Mouse (Mus musculus) hindbrain, embryonic 14.5 days (tissue): ENCODE data around the gene Rnd3. TPM values are rescaled to one million over a fixed set of nuclear protein-coding genes. Genes with fewer than 3 reads are reported as not detected.

Experiments used
- ATAC-seq: fragments of 200-750 bp; cut with Nextera tagmentation; 2 replicates; pipeline ENCODE4 v1.8.0; 2017; ENCODE audit warnings: moderate number of reproducible peaks, mild to moderate bottlenecking, moderate TSS enrichment, moderate library complexity; ENCODE audit not compliant: low FRiP score
- DNase-seq: peaks from one replicate; pipeline ENCODE4 v3.0.0-alpha.2; 2015; ENCODE audit warnings: low spot score
- H3K27ac ChIP-seq: fragments of 300-500 bp; sonication (generic); 2 replicates; pipeline ENCODE4 v1.5.1; 2014; ENCODE audit warnings: mild to moderate bottlenecking, moderate library complexity
- H3K27me3 ChIP-seq: fragments of 300-500 bp; sonication (generic); 2 replicates; pipeline ENCODE4 v1.6.1; 2014; ENCODE audit warnings: mild to moderate bottlenecking, low read length, mixed read lengths; ENCODE audit not compliant: control insufficient read depth, insufficient read depth
- H3K36me3 ChIP-seq: fragments of 300-500 bp; sonication (generic); replicated peaks from 2 replicates; pipeline ENCODE4 v1.6.1; 2014; ENCODE audit not compliant: control insufficient read depth, insufficient read depth
- H3K4me1 ChIP-seq: fragments of 300-500 bp; sonication (generic); replicated peaks from 2 replicates; pipeline ENCODE4 v1.6.1; 2014; ENCODE audit warnings: antibody characterized with exemption, low read length, mixed read lengths; ENCODE audit not compliant: control insufficient read depth, insufficient read depth
- H3K4me2 ChIP-seq: fragments of 300-500 bp; sonication (generic); replicated peaks from 2 replicates; pipeline ENCODE4 v1.6.1; 2014; ENCODE audit warnings: mild to moderate bottlenecking, moderate library complexity
- H3K4me3 ChIP-seq: fragments of 300-500 bp; sonication (generic); replicated peaks from 2 replicates; pipeline ENCODE4 v1.5.1; 2014; ENCODE audit warnings: mild to moderate bottlenecking, low read length
- H3K9ac ChIP-seq: fragments of 300-500 bp; sonication (generic); 2 replicates; pipeline ENCODE4 v1.6.1; 2014
- H3K9me3 ChIP-seq: fragments of 300-500 bp; sonication (generic); 2 replicates; pipeline ENCODE4 v1.6.1; 2016; ENCODE audit warnings: low read length; ENCODE audit not compliant: control insufficient read depth
- whole genome bisulfite sequencing: fragments of 180-500 bp; shearing (Covaris S2); extraction: QIAGEN DNeasy Blood & Tissue Kit; methylation state at CpG from one replicate; pipeline ENCODE4 v1.1.7; 2014; 5-methylcytosine and 5-hydroxymethylcytosine counted together
- polyA plus RNA-seq: library from polyadenylated mRNA; unstranded; fragments of >200 nt; fragmentation: Nextera tagmentation; extraction: Ambion mirVana; gene quantifications from 2 replicates; pipeline ENCODE4 v1.2.1, GENCODE M21; 2014

Gene Rnd3
- 125 and 150 TPM in 2 replicates for polyA plus RNA-seq

DNA sequence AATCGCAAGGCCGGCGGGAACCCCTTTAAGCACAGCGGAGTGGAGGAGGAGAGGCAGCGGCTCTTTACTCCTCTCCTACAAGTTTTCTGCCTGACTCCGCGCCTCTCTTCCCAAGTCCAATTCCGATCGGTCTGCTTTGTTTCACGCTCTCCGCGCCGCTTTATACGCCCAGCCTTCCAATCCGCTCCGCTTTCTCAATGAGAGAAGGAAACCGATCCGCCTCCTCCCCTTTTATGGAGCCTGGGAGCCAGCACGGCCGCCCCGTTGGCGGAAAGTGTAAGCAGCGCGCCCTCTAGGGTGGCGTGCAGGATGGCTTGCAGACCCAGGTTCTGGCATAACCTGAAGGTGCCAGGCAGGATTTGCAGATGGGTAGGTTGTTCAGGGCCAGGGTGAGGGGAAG, at the start of gene Rnd3:
Gene Rnd3 (minus strand): TSS at position 137 of the 400 bp plus-strand sequence.
- WGBS, result under 1% methylated on average over 25 of the region's 25 CpGs
- Histone ChIP-seq H3K36me3 (no peaks in the 10 kb centered on the region), H3K4me3 (peak within 1 kb of the TSS; percentile 92), H3K4me2 (peak within 1 kb of the TSS; percentile 78), H3K9me3 (no peaks in the 10 kb centered on the region), H3K27me3 (no peaks in the 10 kb centered on the region), H3K4me1 (peaks cover 13% of the 10 kb centered on the region; the same call in 1 of the 2 replicates), H3K27ac (peak within 1 kb of the TSS; percentile 94), H3K9ac (peak within 1 kb of the TSS; percentile 99)
- DNase-seq (peak; percentile 98), ATAC-seq (peak; percentile 87)

DNA sequence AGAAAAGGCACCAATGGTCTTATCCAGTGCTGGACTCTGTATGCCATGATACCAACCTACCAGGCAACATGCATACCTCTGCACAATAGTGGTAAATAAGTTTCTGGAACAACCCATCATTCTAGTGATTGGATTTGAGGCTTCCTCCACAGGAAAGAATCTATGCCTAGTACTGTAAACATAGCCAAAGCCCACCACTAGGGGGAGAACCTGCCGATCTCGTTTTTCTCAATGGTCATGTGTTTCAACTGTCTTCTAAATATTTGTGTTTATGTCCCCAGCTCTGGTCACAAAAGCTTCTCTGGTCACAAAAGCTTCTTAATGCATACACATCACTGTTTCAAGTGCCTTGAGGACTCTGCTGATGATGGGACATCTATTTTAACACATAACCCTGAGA, 43.4 kb upstream of the Rnd3 start:
- no peak overlapping the region for H3K27ac ChIP-seq
- H3K4me2 ChIP-seq, result no peak overlapping the region
- no peak overlapping the region for H3K4me3 ChIP-seq
- no peaks in the 10 kb centered on the region for H3K9me3 ChIP-seq
- no peaks in the 10 kb centered on the region for H3K4me1 ChIP-seq
- H3K36me3 ChIP-seq, result no peaks in the 10 kb centered on the region
- DNase-seq (no peak), ATAC-seq (no peak)
- H3K27me3 ChIP-seq, result no peaks in the 10 kb centered on the region
- H3K9ac ChIP-seq, result no peak overlapping the region
- WGBS, result 68% methylated on average over 2 of the region's 2 CpGs

GRCm38 (mm10) chr2:51185762-51186161, 36.9 kb upstream of the Rnd3 start:
- no peaks in the 10 kb centered on the region for H3K4me1 ChIP-seq
- H3K4me2 ChIP-seq, result no peak overlapping the region
- H3K27ac ChIP-seq, result no peak overlapping the region
- WGBS, result 94% methylated on average over 2 of the region's 2 CpGs
- H3K9ac ChIP-seq, result no peak overlapping the region
- no peaks in the 10 kb centered on the region for H3K36me3 ChIP-seq
- ATAC-seq (no peak), DNase-seq (no peak)
- no peak overlapping the region for H3K4me3 ChIP-seq
- no peaks in the 10 kb centered on the region for H3K9me3 ChIP-seq
- no peaks in the 10 kb centered on the region for H3K27me3 ChIP-seq

DNA sequence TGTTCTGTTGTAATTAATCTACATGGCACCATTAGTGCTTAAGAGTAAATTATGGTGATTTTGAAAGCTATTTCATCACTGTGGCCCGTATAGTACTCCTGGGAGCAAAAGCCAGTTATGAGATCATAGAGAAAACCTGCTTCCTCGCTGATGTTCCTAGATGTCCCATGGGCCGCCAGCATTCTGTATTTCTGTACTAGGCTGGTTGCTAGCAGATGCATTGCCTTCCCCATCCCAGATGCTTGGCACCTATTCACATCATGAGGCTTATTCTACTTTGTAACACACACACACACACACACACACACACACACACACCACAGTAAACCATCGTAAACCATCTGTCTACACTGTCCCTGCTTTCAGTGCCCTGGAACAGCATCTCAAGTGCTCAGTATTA, 34.1 kb upstream of the Rnd3 start:
- no peaks in the 10 kb centered on the region for H3K9me3 ChIP-seq
- 66% methylated on average over 4 of the region's 4 CpGs for WGBS
- ATAC-seq (no peak), DNase-seq (no peak)
- H3K4me3 ChIP-seq, result no peak overlapping the region
- no peak overlapping the region for H3K9ac ChIP-seq
- no peak overlapping the region for H3K27ac ChIP-seq
- no peaks in the 10 kb centered on the region for H3K36me3 ChIP-seq
- H3K27me3 ChIP-seq, result no peaks in the 10 kb centered on the region
- H3K4me2 ChIP-seq, result no peak overlapping the region
- no peaks in the 10 kb centered on the region for H3K4me1 ChIP-seq

GRCm38 (mm10) chr2:51181376-51181775, 32.5 kb upstream of the Rnd3 start:
- Histone ChIP-seq H3K9me3 (no peaks in the 10 kb centered on the region), H3K36me3 (no peaks in the 10 kb centered on the region), H3K27me3 (no peaks in the 10 kb centered on the region), H3K4me1 (no peaks in the 10 kb centered on the region), H3K9ac (no peak overlapping the region), H3K4me3 (no peak overlapping the region), H3K4me2 (no peak overlapping the region), H3K27ac (no peak overlapping the region)
- no peak for ATAC-seq
- DNase-seq, result no peak

DNA sequence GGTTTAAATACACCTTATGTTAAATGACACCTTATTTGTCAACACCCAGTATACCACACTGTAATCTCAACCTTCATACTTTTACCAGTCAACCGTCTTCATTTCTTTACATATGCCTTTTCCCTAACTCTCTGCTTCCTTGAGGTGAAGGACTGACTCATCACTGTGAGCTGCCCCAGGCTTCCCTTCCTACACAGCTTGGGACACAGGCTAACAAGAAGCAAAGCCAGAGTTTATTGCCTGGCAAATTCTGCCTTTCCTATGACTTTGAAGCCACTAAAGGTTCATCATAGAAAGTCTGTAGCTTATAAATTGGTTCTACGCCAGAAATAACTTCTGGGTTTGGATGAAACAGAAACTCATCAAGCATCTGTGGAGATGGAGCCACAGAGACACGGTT, 30.2 kb upstream of the Rnd3 start:
- 81% methylated on average over 3 of the region's 3 CpGs for WGBS
- Histone ChIP-seq H3K4me2 (no peak overlapping the region), H3K9me3 (no peaks in the 10 kb centered on the region), H3K27ac (no peak overlapping the region), H3K36me3 (no peaks in the 10 kb centered on the region), H3K4me1 (no peaks in the 10 kb centered on the region), H3K9ac (no peak overlapping the region), H3K4me3 (no peak overlapping the region), H3K27me3 (no peaks in the 10 kb centered on the region)
- no peak for ATAC-seq
- DNase-seq, result no peak

- Histone ChIP-seq H3K9me3 (no peaks in the 10 kb centered on the region), H3K27ac (no peak overlapping the region), H3K4me3 (no peak overlapping the region), H3K4me1 (no peaks in the 10 kb centered on the region), H3K4me2 (no peak overlapping the region), H3K9ac (no peak overlapping the region), H3K27me3 (no peaks in the 10 kb centered on the region), H3K36me3 (no peaks in the 10 kb centered on the region)
- ATAC-seq, result no peak
- 81% methylated on average over 3 of the region's 3 CpGs for WGBS
- DNase-seq, result no peak
These were observed 28.7 kb upstream of the Rnd3 start for GRCm38 (mm10) chr2:51177615-51178014.

DNA sequence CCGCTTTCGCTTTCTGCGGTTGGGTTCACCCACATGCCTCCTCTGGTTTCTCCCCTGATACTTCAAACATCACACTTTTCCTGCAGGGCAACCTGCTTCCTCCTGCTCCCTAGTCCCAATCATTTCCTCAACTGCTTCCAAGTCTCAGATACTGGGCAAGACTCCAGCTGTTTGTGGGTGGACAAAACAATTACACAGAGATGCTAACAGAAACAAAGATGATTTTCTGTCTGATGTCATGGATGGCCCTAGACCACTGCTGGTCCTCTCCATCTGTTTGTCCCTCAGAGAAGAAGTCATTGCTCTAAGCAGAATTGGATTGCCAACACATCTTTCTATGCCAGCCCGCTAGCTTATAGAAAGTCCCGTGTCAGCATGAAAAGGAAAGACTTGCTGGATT, 26.4 kb upstream of the Rnd3 start:
- WGBS, result 73% methylated on average over 5 of the region's 5 CpGs
- Histone ChIP-seq H3K4me3 (no peak overlapping the region), H3K4me1 (no peaks in the 10 kb centered on the region), H3K4me2 (no peak overlapping the region), H3K36me3 (no peaks in the 10 kb centered on the region), H3K27me3 (no peaks in the 10 kb centered on the region), H3K9ac (no peak overlapping the region), H3K27ac (no peak overlapping the region), H3K9me3 (no peaks in the 10 kb centered on the region)
- DNase-seq, result no peak
- no peak for ATAC-seq

DNA sequence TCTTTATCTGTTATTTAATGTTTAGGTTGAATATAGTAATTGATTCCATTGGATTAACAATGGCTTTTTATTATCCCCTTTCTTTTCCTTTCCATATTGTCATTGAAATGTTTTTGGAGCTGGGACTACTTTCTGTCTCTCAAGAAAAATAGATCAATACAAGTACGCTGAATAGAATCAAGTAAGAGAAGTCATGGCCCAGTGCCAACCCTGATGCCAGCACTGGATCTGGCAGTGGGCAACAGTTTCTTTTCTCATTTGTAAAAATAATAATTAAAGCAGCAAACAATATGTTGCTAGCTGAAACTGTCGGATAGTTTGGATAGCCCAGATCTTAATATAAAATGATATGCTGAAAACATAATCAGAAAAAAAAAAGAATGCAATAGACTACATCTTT, 12.2 kb upstream of the Rnd3 start:
- H3K4me3 ChIP-seq, result no peak overlapping the region
- H3K27ac ChIP-seq, result no peak overlapping the region
- H3K27me3 ChIP-seq, result no peaks in the 10 kb centered on the region
- H3K4me1 ChIP-seq, result no peaks in the 10 kb centered on the region
- no peak overlapping the region for H3K4me2 ChIP-seq
- H3K36me3 ChIP-seq, result no peaks in the 10 kb centered on the region
- ATAC-seq, result no peak
- no peaks in the 10 kb centered on the region for H3K9me3 ChIP-seq
- no peak overlapping the region for H3K9ac ChIP-seq
- DNase-seq, result no peak
- WGBS, result 66% methylated on average over 2 of the region's 2 CpGs

GRCm38 (mm10) chr2:51148454-51148853, 457 bp downstream of the Rnd3 start:
- Histone ChIP-seq H3K9ac (peak overlapping the region; percentile 99), H3K36me3 (peaks cover under 1% of the 10 kb centered on the region; the same call in 1 of the 2 replicates), H3K27me3 (no peaks in the 10 kb centered on the region), H3K27ac (peak overlapping the region; percentile 94), H3K4me3 (peak overlapping the region; percentile 92), H3K9me3 (no peaks in the 10 kb centered on the region), H3K4me2 (peak overlapping the region; percentile 78), H3K4me1 (peaks cover 18% of the 10 kb centered on the region; the same call in 1 of the 2 replicates)
- DNase-seq (no peak), ATAC-seq (peak; percentile 19; the same call in 1 of the 2 replicates)
- WGBS, result under 1% methylated on average over 20 of the region's 20 CpGs
